Mouse (Mus musculus): Measurements from ENCODE around the gene Rbm25. TPM values are rescaled to one million over a fixed set of nuclear protein-coding genes. Genes with fewer than 3 reads are reported as not detected.
"Not testable (repeated sequence)": the region's sequence is repeated elsewhere in the genome, so short reads cannot be mapped to it uniquely, and the experiment has no call there.

Gene Rbm25
- polyA plus RNA-seq, 1 experiment from 2014 or later = 284 TPM

DNA sequence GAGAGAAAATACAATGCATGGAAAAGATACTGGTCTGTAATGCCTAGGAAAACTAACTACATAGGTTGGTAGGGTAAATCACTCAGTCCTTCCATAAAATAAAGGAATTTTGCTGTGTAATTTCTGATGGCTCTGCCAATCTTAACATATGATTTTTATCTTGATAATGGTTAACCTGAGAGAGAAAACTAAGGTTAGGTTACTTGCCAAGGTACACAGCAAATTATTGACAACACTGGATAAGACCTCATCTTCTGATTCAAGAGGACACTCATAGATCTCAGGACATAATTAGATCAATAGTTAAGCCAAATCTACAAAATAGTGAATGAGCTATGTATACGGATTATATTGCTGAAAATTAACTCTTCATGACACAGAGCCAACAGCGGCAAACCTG lies 33.2 kb upstream of the Rbm25 start:
- Histone ChIP-seq H3K27ac (ENCODE audit: low read depth, low read length) (no peak overlapping the region), H3K9ac (ENCODE audit: low read depth, low read length) (no peak overlapping the region), H3K27me3 (ENCODE audit: control insufficient read depth, insufficient read depth, low read length) (no peaks in the 10 kb centered on the region), H3K4me2 (replicated peaks; ENCODE audit: low read depth, low read length) (no peak overlapping the region), H3K4me1 (ENCODE audit: control insufficient read depth, insufficient read depth, low read length) (peaks cover 6% of the 10 kb centered on the region), H3K36me3 (ENCODE audit: control insufficient read depth, insufficient read depth, low read length) (peaks cover 14% of the 10 kb centered on the region; the same call in 1 of the 2 replicates), H3K4me3 (ENCODE audit: low read length) (no peak overlapping the region), H3K9me3 (ENCODE audit: control insufficient read depth, low read length) (no peaks in the 10 kb centered on the region)
- ATAC-seq (ENCODE audit: low FRiP score, low TSS enrichment) = no peak
- WGBS = 78% methylated on average over 2 of the region's 2 CpGs

DNA sequence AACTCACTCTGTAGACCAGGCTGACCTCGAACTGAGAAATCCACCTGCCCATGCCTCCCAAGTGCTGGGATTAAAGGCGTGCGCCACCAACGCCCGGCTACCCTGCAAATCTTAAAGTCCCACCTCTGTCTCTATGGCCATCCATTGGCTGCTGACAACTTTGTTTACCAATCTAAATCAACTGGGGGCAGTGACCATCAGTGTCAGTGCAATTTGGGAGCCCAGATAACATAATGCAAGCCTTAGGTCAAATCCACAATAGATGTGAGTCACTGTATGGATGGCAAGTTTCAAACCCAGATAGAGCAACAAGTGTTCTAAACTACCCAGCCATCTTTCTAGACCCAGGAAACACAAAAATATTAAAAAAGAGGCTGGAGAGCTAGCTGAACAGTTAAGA lies 28.8 kb upstream of the Rbm25 start:
- Histone ChIP-seq H3K36me3 (ENCODE audit: control insufficient read depth, insufficient read depth, low read length) (no peaks in the 10 kb centered on the region), H3K9me3 (ENCODE audit: control insufficient read depth, low read length) (no peaks in the 10 kb centered on the region), H3K4me3 (ENCODE audit: low read length) (no peak overlapping the region), H3K4me2 (replicated peaks; ENCODE audit: low read depth, low read length) (no peak overlapping the region), H3K27ac (ENCODE audit: low read depth, low read length) (no peak overlapping the region), H3K27me3 (ENCODE audit: control insufficient read depth, insufficient read depth, low read length) (no peaks in the 10 kb centered on the region), H3K4me1 (ENCODE audit: control insufficient read depth, insufficient read depth, low read length) (no peaks in the 10 kb centered on the region), H3K9ac (ENCODE audit: low read depth, low read length) (no peak overlapping the region)
- ATAC-seq (ENCODE audit: low FRiP score, low TSS enrichment) = no peak
- WGBS = 89% methylated on average over 5 of the region's 5 CpGs

DNA sequence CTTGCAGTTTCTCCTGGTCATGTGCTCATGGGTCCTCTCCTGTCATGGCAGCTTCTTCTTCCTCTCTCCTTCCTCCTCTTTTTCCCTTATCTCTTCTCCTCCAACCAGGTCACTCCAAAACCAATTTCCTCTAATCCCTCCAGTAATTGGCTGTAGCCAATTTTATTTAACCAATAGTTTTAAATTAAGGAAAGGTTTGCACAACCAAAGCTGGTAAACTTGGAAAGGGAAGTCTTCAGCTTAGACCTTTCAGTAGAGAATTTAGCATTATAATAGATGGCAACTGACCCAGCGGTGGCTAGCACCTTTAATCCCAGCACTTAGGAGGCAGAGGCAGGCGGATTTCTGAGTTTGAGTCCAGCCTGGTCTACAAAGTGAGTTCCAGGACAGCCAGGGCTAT lies 24.6 kb upstream of the Rbm25 start:
- not testable (repeated sequence) for H3K4me1 ChIP-seq (ENCODE audit: control insufficient read depth, insufficient read depth, low read length); H3K27ac ChIP-seq (ENCODE audit: low read depth, low read length); H3K4me2 ChIP-seq (replicated peaks; ENCODE audit: low read depth, low read length); H3K9me3 ChIP-seq (ENCODE audit: control insufficient read depth, low read length); H3K36me3 ChIP-seq (ENCODE audit: control insufficient read depth, insufficient read depth, low read length); H3K9ac ChIP-seq (ENCODE audit: low read depth, low read length); H3K4me3 ChIP-seq (ENCODE audit: low read length); ATAC-seq (ENCODE audit: low FRiP score, low TSS enrichment); H3K27me3 ChIP-seq (ENCODE audit: control insufficient read depth, insufficient read depth, low read length)
- WGBS = 93% methylated on average over 2 of the region's 2 CpGs

DNA sequence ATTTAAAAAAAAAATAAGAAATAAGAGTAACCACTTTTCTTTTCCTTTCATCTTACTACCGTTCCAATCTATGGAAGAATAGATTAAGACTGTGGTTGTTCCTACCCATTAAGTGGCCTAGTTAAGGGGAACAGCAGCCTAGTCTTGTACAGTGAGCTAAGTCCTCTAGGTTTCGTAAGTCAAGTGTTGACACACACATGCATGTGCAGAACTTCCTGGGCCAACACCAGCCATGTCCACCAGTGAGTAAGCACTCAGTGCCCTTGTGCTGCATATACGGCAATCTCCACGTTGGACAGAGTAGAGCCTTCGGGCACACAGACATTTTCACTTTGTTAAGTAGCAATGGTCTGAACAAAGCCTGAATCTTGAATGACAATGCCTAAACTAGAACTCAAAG lies 13.8 kb upstream of the Rbm25 start:
- Histone ChIP-seq H3K4me1 (ENCODE audit: control insufficient read depth, insufficient read depth, low read length) (no peaks in the 10 kb centered on the region), H3K27ac (ENCODE audit: low read depth, low read length) (no peak overlapping the region), H3K4me2 (replicated peaks; ENCODE audit: low read depth, low read length) (no peak overlapping the region), H3K9me3 (ENCODE audit: control insufficient read depth, low read length) (no peaks in the 10 kb centered on the region), H3K4me3 (ENCODE audit: low read length) (no peak overlapping the region), H3K36me3 (ENCODE audit: control insufficient read depth, insufficient read depth, low read length) (no peaks in the 10 kb centered on the region), H3K9ac (ENCODE audit: low read depth, low read length) (no peak overlapping the region), H3K27me3 (ENCODE audit: control insufficient read depth, insufficient read depth, low read length) (no peaks in the 10 kb centered on the region)
- ATAC-seq (ENCODE audit: low FRiP score, low TSS enrichment) = no peak
- WGBS = 94% methylated on average over 5 of the region's 5 CpGs

DNA sequence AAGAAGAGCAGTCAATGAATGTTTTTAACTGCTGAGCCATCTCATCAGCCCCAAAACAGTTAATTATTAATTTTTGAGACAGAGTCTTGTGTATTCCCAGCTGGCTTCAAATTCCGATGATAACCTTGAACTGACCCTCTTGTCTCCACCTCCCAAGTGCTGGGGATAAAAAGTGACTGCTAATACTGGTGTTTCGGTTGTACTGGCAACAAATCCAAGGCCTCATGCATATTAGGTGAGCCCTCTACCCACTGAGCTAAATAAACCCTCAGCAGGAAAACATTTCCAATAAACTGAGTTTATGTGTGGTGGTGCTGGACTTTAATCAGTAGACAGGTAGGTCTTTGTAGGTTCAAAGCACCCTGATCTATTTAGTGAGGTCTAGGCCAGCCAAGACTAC lies 12.1 kb upstream of the Rbm25 start:
- H3K36me3 ChIP-seq (ENCODE audit: control insufficient read depth, insufficient read depth, low read length) = no peaks in the 10 kb centered on the region
- no peak overlapping the region for H3K9ac ChIP-seq (ENCODE audit: low read depth, low read length)
- no peak for ATAC-seq (ENCODE audit: low FRiP score, low TSS enrichment)
- H3K4me3 ChIP-seq (ENCODE audit: low read length) = no peak overlapping the region
- H3K4me1 ChIP-seq (ENCODE audit: control insufficient read depth, insufficient read depth, low read length) = no peaks in the 10 kb centered on the region
- WGBS = 81% methylated on average over 2 of the region's 2 CpGs
- H3K9me3 ChIP-seq (ENCODE audit: control insufficient read depth, low read length) = no peaks in the 10 kb centered on the region
- no peaks in the 10 kb centered on the region for H3K27me3 ChIP-seq (ENCODE audit: control insufficient read depth, insufficient read depth, low read length)
- no peak overlapping the region for H3K27ac ChIP-seq (ENCODE audit: low read depth, low read length)
- H3K4me2 ChIP-seq (replicated peaks; ENCODE audit: low read depth, low read length) = no peak overlapping the region

DNA sequence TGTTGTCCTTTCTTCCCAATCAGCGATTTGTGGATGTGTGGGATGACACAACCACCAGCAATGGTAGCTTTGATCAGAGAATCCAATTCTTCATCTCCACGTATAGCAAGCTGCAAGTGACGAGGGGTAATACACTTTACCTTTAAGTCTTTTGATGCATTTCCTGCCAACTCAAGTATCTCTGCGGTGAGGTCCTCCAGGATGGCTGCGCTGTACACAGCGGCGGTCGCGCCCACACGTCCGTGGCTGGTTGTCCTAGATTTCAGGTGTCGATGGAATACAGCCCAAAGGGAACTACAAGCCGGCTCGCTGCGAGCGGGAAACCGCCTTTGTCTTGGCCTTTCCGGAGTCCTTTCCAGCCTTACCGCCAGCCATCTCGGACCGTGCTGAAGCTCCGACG lies 10.3 kb upstream of the Rbm25 start:
- not testable (repeated sequence) for H3K4me3 ChIP-seq (ENCODE audit: low read length); ATAC-seq (ENCODE audit: low FRiP score, low TSS enrichment); H3K4me1 ChIP-seq (ENCODE audit: control insufficient read depth, insufficient read depth, low read length); H3K27ac ChIP-seq (ENCODE audit: low read depth, low read length); H3K4me2 ChIP-seq (replicated peaks; ENCODE audit: low read depth, low read length); H3K27me3 ChIP-seq (ENCODE audit: control insufficient read depth, insufficient read depth, low read length); H3K36me3 ChIP-seq (ENCODE audit: control insufficient read depth, insufficient read depth, low read length); H3K9me3 ChIP-seq (ENCODE audit: control insufficient read depth, low read length); H3K9ac ChIP-seq (ENCODE audit: low read depth, low read length)
- 61% methylated on average over 23 of the region's 23 CpGs for WGBS

DNA sequence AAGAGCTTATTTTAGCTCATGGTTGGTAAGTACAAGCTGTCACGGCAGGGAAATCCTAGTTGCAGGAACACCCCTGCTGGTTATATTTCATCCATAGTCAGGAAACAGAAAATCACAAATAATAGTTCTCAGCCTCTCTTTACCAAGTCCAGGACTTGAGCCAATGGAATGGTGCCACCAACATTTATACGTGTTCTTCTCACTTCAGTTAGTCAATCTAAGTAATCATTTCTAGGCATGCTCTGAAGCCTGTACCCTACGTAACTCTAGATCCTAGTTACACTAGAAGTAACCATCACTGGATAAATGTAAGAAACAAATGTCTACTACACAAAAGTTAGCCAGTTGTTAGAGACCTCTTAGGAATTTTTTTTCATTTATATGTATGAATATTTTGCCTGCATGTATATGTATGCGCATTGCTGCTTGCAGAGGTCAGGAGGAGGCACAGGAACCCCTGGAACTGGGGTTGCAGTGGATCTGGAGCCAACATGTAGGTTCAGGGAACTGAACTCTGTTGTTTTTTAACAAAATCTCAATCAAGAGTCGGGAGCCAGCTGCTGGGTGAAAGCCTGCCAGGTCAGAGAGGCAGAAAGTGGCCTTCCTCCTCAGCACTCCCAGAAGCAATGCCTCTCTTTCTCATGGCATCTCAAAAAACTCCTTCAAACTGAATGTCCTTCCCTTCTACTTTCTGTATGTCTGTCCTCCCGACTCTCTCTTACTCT lies 8.8 kb upstream of the Rbm25 start:
- ATAC-seq (ENCODE audit: low FRiP score, low TSS enrichment) = no peak
- H3K4me1 ChIP-seq (ENCODE audit: control insufficient read depth, insufficient read depth, low read length) = no peaks in the 10 kb centered on the region
- H3K36me3 ChIP-seq (ENCODE audit: control insufficient read depth, insufficient read depth, low read length) = no peaks in the 10 kb centered on the region
- no peaks in the 10 kb centered on the region for H3K27me3 ChIP-seq (ENCODE audit: control insufficient read depth, insufficient read depth, low read length)
- 80% methylated on average over 6 of the region's 6 CpGs for WGBS
- H3K4me3 ChIP-seq (ENCODE audit: low read length) = no peak overlapping the region
- no peaks in the 10 kb centered on the region for H3K9me3 ChIP-seq (ENCODE audit: control insufficient read depth, low read length)
- H3K4me2 ChIP-seq (replicated peaks; ENCODE audit: low read depth, low read length) = no peak overlapping the region
- no peak overlapping the region for H3K9ac ChIP-seq (ENCODE audit: low read depth, low read length)
- H3K27ac ChIP-seq (ENCODE audit: low read depth, low read length) = no peak overlapping the region

DNA sequence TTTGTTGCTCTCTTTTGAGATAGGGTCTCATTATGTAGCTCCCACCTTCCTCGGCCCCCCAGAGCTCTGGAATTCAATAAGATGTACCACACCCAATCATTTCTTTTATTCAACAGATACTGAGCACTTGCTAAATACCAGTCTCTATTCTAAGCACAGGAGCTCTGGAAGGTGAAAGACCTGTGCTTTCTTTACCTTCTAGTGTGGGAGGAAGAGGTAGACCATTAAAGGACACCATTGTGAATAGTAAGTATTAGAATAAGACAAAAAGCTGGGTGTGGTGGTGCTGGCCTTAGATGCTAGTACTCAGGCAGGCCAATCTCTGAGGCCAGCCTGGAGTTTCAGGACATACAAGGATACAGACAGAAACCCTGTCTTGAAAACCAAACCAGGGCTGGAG lies 6.7 kb upstream of the Rbm25 start:
- 77% methylated on average over 1 of the region's 1 CpGs for WGBS
- H3K4me3 ChIP-seq (ENCODE audit: low read length) = no peak overlapping the region
- no peak overlapping the region for H3K27ac ChIP-seq (ENCODE audit: low read depth, low read length)
- H3K9me3 ChIP-seq (ENCODE audit: control insufficient read depth, low read length) = no peaks in the 10 kb centered on the region
- H3K9ac ChIP-seq (ENCODE audit: low read depth, low read length) = no peak overlapping the region
- H3K36me3 ChIP-seq (ENCODE audit: control insufficient read depth, insufficient read depth, low read length) = no peaks in the 10 kb centered on the region
- no peaks in the 10 kb centered on the region for H3K4me1 ChIP-seq (ENCODE audit: control insufficient read depth, insufficient read depth, low read length)
- no peaks in the 10 kb centered on the region for H3K27me3 ChIP-seq (ENCODE audit: control insufficient read depth, insufficient read depth, low read length)
- ATAC-seq (ENCODE audit: low FRiP score, low TSS enrichment) = no peak
- no peak overlapping the region for H3K4me2 ChIP-seq (replicated peaks; ENCODE audit: low read depth, low read length)

DNA sequence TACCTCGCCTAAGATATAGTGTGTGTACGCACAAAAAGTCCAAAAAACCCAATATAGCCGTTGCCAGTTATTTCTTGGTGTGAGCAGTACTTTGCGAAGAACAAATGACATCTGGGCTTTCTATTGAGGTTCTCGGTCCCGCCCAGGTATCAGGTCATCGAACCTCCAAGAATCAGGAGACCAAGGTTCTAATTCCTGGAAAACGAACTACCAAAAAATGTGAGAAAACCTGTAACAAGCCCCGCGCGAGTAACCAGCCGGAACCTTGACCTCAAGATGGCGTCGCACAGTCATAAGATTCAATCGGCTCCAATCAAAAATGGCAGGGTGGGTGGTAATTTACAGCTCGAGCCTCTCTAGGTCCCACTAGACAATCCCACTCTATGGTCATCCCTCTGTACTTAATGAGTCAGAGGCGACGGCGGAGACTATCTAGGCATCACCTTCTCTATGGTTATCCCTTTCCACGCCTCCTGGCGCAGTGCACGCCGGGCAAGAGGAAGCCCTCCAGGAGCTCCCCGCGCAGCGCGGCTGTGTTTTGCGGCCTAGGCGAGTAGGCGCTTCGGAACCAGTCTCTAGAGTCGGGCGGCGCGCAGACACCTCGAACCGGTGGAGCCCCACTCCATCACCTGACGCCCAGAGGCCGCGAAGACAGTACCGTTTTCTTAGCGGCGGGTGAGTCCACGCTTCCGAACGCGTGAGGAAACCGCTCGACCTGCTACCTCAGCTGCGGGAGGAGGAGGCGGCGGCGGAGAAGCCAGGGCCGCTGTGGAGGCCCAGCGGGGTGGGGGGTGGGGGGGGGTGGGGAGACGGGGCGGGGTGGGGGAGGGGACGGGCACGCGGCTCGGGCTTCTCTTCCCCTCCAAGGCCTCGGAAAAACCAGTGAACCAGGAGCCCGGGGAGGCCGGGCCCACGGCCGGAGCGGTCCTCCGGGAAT lies 975 bp downstream of the Rbm25 start:
- Histone ChIP-seq H3K9ac (ENCODE audit: low read depth, low read length) (peak overlapping the region; percentile 96), H3K27ac (ENCODE audit: low read depth, low read length) (peak overlapping the region; percentile 96), H3K27me3 (ENCODE audit: control insufficient read depth, insufficient read depth, low read length) (no peaks in the 10 kb centered on the region), H3K9me3 (ENCODE audit: control insufficient read depth, low read length) (no peaks in the 10 kb centered on the region), H3K4me2 (replicated peaks; ENCODE audit: low read depth, low read length) (peak overlapping the region; percentile 71), H3K4me3 (ENCODE audit: low read length) (peak overlapping the region; percentile 77), H3K4me1 (ENCODE audit: control insufficient read depth, insufficient read depth, low read length) (peaks cover 7% of the 10 kb centered on the region), H3K36me3 (ENCODE audit: control insufficient read depth, insufficient read depth, low read length) (peaks cover 18% of the 10 kb centered on the region)
- WGBS = under 1% methylated on average over 51 of the region's 68 CpGs
- peak; percentile 100 for ATAC-seq (ENCODE audit: low FRiP score, low TSS enrichment)
